Mouse (Mus musculus): ENCODE results near the gene Atp6v0d1.
"Not testable (repeated sequence)": the region's sequence is repeated elsewhere in the genome, so short reads cannot be mapped to it uniquely, and the experiment has no call there.

Gene Atp6v0d1

DNA sequence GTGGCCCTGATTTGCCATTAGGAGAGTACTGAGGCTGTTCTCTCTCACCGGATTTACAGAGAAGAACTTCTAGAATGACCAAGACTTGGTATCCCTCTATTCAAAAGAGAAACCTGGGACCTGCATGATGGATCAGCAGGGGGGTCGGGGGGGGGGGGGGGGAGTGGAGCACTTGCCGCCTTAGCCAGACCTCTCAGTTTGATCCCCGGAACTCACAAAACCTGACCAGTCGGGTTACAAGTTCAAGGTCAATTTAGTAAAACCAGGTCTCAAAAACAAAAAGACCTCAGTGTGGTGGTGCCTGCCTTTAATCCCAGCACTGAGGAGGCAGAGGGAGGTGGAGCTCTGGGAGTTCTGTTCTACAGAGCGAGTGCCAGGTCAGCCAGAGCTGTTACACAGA lies 8.9 kb upstream of the Atp6v0d1 start:
- DNase-seq (ENCODE audit: low read depth, low spot score): no peak

GRCm38 (mm10) chr8:105573427-105573826 lies 7.6 kb upstream of the Atp6v0d1 start:
- peak; percentile 62 for DNase-seq (ENCODE audit: low read depth, low spot score)

DNA sequence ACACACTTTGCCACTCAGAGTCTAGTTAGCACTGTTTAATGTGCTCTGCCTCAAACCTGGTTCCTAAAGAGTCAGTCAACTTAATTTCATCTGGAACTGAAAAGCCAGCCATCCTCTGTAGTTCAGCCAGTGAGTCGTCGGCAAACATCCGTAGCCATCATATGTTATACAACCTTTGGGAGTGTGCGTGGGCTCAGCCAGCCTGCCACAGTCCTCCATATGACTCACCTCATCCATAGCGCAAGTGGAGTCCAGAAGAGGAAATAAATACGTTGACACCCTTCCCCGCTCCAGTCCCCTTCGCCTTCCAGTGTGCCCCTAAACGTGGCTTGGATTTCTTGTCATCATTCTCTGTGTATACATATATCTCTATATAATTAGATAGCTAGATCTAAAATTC lies 6.0 kb upstream of the Atp6v0d1 start:
- DNase-seq (ENCODE audit: low read depth, low spot score): no peak

DNA sequence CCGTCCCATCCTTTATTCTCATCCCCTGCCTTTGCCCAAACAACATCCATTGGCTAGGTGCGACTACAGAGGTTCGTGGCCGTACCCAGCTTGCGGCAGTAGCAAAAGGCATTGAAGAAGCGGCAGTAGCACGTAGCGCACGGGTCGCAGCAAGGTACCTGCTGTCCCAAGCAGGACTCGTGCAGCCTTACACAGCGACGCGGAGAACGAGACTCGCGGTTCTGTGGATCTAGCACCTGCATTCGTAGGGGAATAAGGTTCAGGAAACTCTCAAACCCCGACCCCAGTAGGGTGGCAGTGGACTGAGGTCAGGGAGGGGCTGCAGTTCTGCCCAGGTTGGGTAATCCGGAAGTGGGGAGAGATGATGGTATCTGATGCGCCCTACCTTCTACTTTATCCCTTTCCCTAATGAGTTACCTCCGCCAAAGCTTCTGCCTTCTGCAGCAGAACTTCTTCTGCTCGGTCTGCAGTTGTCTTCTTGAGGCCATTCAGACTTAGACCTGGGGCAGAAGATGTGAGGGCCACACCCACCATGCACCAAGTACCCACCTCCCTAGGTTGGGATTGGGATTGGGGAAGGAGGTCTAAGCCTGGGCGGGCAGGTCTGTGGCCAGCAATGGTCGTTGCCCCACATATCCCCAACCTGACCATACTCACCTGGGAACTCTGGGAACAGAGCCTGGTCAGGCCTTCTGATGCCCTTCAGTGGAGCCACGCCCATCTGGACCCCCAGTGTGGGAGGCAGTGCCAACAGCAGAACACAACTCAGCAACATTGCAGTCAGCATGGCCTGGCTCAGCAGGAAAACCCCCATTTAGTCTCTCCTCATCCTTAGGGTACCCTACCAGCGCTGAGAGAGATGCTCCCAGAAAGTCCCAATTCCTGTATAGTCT lies 1.1 kb upstream of the Atp6v0d1 start:
- DNase-seq (ENCODE audit: low read depth, low spot score): peak; percentile 63

GRCm38 (mm10) chr8:105565401-105565881 lies 406 bp downstream of the Atp6v0d1 start:
- peak; percentile 71 for DNase-seq (ENCODE audit: low read depth, low spot score)

GRCm38 (mm10) chr8:105564573-105565229 lies 1.1 kb downstream of the Atp6v0d1 start:
- not testable (repeated sequence) for DNase-seq (ENCODE audit: low read depth, low spot score)

DNA sequence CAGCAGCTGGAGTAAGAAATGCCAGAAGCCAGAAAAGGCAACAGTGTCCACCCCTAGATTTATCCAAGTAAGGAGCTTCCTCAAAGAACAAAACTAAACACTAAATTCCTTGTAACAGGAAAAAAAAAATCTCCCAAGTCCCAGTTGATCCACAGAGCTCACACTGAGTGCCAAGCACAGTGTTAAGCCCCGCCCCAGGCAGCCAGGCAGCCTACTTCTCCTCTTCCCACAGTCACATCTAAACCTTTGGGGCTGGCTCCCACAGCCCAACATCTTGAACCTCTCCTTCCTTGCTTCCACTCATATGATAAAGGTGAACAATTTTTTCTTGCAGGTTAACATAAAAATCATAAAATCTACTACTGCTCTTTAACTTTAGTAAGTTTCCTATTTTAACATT lies 2.0 kb downstream of the Atp6v0d1 start:
- no peak for DNase-seq (ENCODE audit: low read depth, low spot score)

GRCm38 (mm10) chr8:105562863-105563262 lies 3.0 kb downstream of the Atp6v0d1 start:
- no peak for DNase-seq (ENCODE audit: low read depth, low spot score)

GRCm38 (mm10) chr8:105555230-105555629 lies 10.6 kb downstream of the Atp6v0d1 start:
- DNase-seq (ENCODE audit: low read depth, low spot score): no peak

DNA sequence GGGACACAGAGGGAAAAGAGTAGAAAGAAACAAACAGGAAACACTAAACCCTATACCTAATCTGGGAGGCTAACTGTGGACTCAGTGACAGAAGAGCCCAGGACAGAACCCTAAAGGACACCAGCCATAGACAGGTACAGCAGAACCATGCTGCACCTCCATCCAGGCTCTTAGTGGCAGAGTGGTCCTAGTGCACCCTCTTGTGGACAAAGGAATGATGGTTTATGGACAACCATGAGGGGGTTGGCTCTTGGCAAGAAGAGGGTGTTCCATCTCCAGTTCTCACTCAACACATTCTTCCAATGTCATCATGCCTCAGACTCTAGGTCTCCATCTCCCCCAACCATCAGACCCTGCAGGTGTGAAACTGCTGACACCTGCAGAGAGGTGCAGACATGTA lies 11.8 kb downstream of the Atp6v0d1 start:
- DNase-seq (ENCODE audit: low read depth, low spot score): peak; percentile 58

GRCm38 (mm10) chr8:105552824-105553223 lies 13.0 kb downstream of the Atp6v0d1 start:
- DNase-seq (ENCODE audit: low read depth, low spot score): no peak

- DNase-seq (ENCODE audit: low read depth, low spot score): no peak
Observed at GRCm38 (mm10) chr8:105552032-105552431, 13.8 kb downstream of the Atp6v0d1 start.

- no peak for DNase-seq (ENCODE audit: low read depth, low spot score)
Observed at GRCm38 (mm10) chr8:105550083-105550482, 15.8 kb downstream of the Atp6v0d1 start.

- no peak for DNase-seq (ENCODE audit: low read depth, low spot score)
Observed at GRCm38 (mm10) chr8:105549506-105549905, 16.3 kb downstream of the Atp6v0d1 start.

DNA sequence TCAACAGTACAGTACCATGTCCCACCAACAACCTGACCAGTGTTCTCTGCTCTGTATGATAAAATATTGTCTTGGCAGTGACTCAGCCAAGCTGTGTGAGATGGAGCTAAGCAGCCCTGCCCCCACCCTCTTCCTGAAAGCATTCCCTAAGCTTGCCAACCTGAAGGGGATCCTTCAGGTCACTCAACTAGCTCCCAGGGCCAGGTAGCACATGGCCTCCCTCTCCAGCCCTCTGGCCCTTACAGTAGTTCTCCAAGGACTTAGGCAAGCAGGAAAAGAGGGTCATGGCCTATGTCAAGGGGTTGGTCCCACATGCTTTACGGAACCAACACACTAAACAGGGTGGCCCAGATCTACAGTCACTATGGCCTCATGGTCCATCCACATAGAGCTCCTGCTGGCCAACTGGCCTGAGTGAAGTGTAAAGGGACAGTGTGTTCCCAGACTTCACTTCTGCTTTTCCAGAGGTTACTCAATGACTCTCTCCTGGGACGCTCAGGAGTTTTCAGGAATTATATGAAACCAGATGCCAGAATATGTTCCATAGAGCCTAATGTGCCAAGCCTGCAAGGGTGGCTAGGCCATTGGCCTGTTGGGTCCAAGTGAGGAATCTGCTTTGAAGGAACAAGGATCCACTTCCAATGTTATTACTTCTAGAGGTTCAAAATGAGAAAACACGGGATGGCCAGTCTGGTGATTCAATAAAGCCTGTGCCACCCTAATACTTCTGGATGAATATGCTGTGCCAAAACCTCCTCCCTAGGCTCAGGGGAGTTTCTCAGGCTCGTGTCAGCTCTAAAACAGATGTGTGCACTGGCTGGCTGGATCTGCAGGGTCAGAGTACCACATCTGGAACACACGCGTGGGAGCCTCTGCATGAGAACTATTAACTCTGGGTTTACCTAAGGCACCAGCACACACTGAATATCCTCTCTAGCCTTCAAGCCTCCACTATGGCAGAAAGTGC lies 19.2 kb downstream of the Atp6v0d1 start:
- no peak for DNase-seq (ENCODE audit: low read depth, low spot score)

DNA sequence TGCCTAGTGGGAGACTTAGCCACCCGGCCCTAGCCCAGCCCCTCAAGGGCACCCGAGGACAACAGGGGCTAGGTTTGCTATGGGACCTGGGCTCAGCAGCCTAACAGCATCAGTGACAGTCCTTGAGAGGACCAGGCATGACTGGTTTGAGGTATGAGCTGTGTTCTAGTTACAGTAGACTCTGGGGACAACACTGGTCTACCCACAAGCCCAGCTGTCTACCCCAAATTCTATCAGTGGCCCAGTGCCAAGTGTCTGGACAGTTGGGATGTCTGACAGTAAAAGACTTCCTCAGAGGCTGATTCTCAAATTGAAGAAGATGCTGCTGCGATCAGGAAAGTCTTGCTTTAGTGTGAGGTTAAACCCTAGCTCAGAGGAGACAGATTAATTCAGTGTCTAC lies 20.6 kb downstream of the Atp6v0d1 start:
- DNase-seq (ENCODE audit: low read depth, low spot score): no peak

DNA sequence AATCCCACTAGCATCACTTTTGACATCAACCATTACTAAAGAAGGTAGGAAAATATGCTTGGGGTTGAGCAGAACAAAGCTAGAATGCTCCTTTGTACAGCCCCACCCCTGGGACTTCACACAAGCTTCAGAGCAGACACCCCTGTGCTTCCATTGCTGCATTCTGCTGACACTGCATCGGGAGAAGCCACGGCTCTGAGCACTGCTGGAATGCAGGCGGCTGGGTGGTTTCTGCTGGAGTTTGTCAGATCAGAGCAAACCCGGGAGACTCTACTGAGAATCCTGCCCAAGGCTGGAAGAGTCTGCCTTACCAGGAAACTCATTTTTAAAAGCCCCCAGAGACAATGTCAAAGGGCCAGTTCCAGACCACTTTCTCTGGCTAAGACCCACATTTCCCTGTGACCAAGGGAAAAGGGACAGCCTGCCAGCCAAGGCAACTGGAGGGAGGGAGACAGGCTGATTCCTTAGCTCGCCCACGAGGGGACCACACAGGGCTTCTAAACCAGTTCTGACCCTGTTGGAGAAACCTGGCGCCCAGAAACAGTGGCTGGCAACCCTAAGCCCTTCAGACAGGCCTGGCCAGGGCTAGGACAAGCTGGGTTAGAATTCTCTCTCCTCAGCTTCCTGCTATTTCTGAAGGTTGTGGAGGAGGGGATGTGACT lies 21.2 kb downstream of the Atp6v0d1 start:
- no peak for DNase-seq (ENCODE audit: low read depth, low spot score)

GRCm38 (mm10) chr8:105543703-105544102 lies 22.1 kb downstream of the Atp6v0d1 start:
- DNase-seq (ENCODE audit: low read depth, low spot score): no peak

GRCm38 (mm10) chr8:105542808-105543207 lies 23.0 kb downstream of the Atp6v0d1 start:
- DNase-seq (ENCODE audit: low read depth, low spot score): no peak

DNA sequence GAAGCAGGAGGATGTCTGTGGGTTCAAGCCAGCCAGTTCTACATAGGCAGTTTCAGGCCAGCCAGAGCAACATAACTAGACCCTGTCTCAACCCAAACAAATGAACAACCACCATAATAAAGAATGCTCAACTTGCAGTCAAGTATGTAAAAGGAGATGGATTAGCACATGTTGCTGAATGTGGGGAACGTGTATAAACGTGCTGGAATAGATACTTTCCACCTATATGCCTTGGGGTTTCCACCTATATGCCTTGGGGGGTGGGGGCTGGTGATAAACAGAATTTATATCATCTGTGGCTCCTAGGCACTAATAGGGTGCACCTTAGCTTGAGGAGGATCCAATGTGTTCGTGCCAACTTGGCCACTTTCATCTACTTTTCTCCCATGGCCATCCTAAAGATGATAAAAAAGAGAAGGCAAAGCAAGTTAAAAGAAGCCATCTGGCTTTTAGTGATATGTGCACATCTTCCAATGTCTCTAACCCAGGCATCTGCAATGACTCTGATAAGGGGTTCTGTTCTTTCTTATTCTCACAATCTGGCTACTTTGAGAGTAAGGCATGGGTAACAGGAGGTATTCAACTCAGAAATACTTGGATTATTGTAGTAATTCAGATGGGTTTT lies 23.7 kb downstream of the Atp6v0d1 start:
- DNase-seq (ENCODE audit: low read depth, low spot score): no peak

DNA sequence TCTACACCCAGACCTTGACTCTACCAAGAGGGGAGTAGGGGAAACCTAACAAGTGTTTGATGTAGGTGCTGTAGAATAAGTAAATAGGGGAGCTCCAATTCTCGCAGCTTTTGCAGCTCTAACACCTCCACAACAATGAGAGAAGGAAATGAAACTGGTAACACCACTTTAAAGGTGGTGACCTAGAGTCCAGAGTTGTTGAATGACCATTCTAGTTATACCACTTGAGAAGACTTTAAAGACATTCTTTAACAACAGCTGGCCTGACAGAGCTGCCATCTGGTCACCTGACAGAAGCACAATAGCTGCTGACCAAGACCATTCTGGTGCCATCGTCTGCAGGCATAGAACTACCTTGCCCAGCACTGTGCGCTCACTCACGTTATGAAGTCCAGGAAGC lies 26.9 kb downstream of the Atp6v0d1 start:
- DNase-seq (ENCODE audit: low read depth, low spot score): no peak

Data from CD4-positive helper T cell, adult 2 months (primary cell).